Mouse (Mus musculus) G1E-ER4 (cell line): ENCODE results near the gene Ypel2. TPM values are rescaled to one million over a fixed set of nuclear protein-coding genes. Genes with fewer than 3 reads are reported as not detected.

ENCODE experiments used
- GATA1 ChIP-seq: IDR thresholded peaks from one replicate; pipeline ENCODE4 v1.8.0; 2012; ENCODE audit warnings: low read length, inconsistent platforms
- polyA plus RNA-seq: library from polyadenylated mRNA; stranded (reverse); fragments of >175 nt; gene quantifications from 2 replicates; pipeline ENCODE4 v1.2.3, GENCODE M21; 2012

Ypel2 gene
- polyA plus RNA-seq, 1 experiment, result 3.1 TPM

DNA sequence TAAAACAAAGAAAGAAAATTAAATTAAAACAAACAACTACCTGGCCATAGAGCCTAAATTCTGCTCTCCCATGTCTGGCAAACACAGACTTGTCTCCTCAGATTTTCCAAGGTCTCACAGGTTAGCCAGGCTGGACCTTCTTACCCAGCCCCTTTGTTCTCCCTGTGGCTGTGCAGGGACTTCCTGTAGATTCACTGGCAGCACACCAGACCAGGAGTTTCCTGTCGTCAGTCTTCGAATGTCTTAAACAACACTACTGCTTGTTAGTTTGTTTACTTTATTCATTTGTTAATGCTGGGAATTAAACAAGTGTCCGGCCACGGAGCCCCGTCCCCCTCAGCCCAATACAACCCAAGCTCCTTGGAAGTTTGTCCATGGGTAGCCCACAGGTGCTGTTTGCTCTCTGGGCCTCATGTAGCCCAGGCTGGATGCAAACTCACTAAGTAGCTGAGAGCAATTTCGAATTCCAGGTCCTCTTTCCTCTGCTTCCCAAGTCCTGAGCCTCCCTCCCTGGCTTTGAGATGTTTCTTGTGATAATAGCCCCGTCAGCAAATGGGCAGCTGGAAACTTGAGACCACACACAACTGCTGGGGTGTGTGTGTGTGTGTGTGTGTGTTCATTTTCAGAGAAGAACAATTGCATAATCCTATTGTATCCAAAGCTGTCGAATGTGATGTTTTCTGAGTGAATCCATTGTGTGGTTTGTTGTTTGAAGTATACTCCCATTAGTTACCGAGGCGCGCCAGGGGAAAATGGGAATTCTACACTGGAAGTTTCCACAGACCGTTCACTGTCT is 11.7 kb upstream of the Ypel2 start:
- no peak for TF ChIP-seq GATA1

- TF ChIP-seq GATA1, result no peak
Observed at GRCm38 (mm10) chr11:87002078-87002829, 8.7 kb upstream of the Ypel2 start.

DNA sequence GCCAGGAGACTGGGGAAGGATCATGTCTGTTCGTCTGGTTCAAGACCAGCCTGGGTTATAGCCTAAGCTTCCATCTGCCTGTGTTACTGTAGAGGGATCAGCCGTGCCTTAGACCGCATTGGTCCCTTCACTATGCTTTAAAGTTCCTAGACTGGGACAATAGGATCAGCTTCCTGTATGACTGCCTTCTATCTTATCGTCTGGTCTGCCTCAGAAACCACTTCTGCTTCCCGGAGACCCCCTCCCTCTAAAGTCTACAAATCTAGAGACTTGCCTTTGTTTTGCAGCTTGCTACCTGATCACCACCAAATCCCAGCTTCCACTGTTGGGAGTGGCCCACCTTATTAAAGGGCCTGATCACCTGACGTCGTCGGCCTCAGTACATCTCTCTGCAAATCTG is 7.7 kb upstream of the Ypel2 start:
- no peak for TF ChIP-seq GATA1

- no peak for TF ChIP-seq GATA1
Observed at GRCm38 (mm10) chr11:86996266-86996665, 2.8 kb upstream of the Ypel2 start.

DNA sequence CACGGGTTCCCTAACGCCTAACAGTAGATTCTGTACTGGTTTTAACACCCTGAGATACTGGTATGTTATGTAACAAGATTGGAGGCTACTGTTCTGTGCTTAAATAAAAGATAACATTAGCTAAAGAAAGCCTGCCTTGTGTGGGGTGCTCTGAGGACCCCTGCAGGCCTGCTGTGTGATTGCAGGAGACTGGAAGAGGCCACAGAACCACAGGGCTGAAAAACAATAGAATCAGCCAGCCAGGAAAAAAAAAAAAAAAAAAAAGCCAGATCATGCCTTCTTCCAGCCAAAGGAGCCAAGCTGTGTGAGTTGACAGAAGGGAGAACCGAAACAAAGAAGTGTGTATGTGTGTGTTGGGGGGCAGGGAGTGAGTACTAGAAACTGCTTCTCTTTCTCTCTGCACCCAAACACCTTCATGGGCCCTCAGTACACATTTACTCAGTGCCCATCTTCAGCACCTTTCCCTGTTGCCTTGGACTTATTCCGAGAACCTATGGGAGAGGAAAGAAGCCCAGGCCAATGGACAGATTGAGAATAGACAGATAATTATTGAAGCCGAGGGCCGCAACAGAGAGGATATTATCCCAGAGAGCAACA is 2.2 kb upstream of the Ypel2 start:
- peak; percentile 10 for TF ChIP-seq GATA1

- no peak for TF ChIP-seq GATA1
Observed at GRCm38 (mm10) chr11:86994791-86995624, 1.5 kb upstream of the Ypel2 start.

DNA sequence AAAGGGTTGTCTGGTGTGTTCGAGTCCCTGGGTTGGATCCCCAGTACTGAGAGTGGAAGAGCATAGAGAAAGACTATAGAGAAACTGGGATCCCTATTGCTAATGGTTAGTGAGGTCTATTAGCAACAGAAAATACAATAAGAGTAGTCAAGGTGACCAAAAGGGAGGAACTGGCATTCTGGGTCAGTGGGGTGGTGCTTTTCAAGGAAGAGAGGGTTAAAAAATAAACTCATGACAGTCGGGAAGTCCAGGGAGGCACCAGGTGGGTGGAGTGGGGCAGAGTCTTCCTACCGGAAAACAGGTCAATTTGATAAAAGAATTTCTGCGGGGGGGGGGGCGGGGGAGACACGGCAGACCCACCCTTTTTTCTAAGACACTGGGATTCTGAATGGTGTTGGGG is 823 bp upstream of the Ypel2 start:
- no peak for TF ChIP-seq GATA1

GRCm38 (mm10) chr11:86992461-86992988 is 982 bp downstream of the Ypel2 start:
- no peak for TF ChIP-seq GATA1

- TF ChIP-seq GATA1, result no peak
Observed at GRCm38 (mm10) chr11:86991241-86991640, 2.3 kb downstream of the Ypel2 start.

DNA sequence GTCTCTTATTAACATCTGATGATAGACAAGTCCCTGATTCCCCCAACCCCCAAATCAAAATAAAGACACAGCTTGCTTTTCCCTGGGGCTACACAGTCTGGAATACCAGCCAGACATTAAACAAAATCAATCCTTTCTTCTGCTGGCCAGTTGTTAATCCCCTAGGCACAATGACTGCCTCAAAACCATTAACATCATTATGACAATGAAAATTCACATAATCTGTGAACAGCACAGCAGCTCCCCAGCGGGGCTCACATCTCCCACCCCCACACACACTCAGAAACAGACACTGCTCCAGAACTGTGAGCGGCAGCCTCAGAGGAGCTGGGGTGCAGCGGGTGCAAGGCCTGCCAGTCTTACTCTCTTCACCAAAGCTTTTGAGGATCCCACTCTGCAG is 3.2 kb downstream of the Ypel2 start:
- no peak for TF ChIP-seq GATA1

DNA sequence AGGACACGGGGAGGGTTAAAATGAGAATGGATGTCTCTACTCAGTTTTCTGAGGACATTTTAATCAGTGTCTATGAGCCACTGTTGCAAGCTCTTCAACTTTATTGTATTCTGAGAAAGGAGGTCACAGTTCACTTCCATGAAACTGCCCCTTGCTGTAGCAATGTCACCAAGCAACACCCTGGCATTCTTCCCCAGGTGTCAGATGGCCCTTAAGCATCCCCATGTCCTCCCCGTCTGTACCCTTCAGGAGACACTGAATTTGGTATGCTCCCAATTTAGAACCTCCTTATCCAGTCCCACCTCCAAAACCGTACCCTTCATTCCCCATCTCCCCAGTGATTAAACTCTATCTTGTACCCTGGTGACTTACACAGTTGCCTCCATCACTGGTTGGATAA is 8.5 kb downstream of the Ypel2 start:
- no peak for TF ChIP-seq GATA1

DNA sequence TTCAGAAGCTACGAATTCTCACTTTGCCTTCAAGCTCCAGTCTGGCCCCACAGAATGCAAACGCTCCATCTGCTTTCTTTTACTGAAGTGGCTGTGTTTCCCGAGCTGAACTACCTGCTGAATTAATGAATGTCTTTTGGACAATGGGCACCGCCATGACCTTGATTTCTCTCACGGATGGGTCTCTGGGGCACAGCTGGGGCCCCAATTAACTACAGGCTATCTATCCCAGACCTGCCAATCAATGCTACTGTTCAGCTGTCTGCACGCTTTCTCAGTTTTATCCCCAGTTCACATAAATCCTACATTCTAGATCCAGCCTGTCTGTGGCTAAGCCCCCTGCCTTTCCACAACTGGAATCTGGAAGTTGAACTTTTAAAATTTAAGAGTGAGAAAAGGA is 10.5 kb downstream of the Ypel2 start:
- no peak for TF ChIP-seq GATA1

GRCm38 (mm10) chr11:86981229-86981791 is 12.2 kb downstream of the Ypel2 start:
- no peak for TF ChIP-seq GATA1

- TF ChIP-seq GATA1, result no peak
Observed at GRCm38 (mm10) chr11:86980526-86980925, 13.0 kb downstream of the Ypel2 start.

DNA sequence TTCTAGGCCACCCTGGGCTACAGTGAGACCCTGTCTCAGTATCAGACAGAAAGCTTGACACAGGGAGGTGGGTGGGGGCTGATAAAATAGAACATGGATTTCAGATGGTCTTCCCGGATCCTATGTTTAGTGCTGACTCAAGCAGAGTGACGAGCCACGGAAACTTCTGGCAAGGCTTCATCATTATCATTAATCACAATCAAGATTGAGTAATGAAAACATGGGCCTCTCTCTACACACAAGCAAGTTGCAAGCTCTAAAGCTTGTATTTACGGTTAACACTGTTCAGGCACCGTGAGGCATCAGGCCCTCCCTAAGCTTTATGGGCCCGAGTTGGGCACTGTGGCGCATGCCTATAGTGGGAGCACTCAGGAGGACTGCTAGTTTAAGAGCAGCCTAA is 13.7 kb downstream of the Ypel2 start:
- no peak for TF ChIP-seq GATA1
